Mouse (Mus musculus) c-Kit-positive CD71-negative TER-119-negative erythroid progenitor cells, embryonic 14.5 days (primary cell): ENCODE measurements around the gene Adora1.
A peak's percentile ranks its signal among the peaks of the same experiment; 100 is the strongest.

ENCODE experiments used
- DNase-seq: peaks from one replicate; pipeline ENCODE4 v3.0.0-alpha.2; 2013; ENCODE audit warnings: low read depth

The Adora1 gene

DNA sequence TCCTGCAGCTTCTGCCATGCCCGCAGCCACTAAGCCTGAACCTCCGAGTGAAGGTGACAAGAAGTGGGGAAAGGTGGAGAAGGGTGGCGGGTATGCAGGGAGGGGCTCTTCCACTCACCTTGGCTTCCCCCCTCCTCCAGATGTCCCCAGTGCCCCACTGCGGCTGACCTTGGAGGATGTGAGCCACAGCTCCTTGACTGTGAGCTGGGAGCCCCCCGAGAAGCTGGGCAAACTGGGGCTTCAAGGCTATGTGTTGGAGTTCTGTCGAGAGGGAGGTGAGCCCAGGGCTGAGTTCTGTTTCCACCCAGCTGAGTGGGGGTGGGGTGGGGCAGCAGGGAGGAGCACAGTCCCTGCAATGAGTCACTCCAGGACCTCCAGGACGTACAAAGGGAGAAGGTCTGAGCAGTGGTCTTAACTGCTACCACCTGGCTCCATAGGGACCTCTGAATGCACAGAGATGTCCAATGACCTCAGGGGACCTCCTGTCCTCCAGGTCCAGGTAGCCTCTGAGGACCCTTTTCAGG is 41.5 kb downstream of the Adora1 start:
- no peak for DNase-seq

DNA sequence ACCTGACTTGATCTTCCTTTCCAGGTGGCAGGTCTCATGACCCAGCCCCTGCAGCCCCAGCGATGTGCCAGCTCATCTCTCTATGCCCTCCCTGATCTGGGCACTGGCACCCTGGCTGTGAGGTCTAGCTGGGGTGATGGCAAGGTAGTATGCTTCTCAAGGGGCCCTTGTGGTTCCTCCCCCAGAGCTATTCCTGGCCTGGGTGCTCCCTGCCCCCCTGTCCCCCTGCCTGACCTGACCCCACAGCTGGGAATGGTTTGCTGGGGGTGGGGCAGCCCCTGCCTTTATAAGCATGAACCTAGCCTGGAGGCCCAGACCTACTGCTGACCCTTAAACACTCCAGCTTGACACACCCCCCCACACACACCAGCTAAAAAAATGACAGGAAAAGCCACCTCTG is 42.1 kb downstream of the Adora1 start, which contains the start of gene Mybph:
Gene Mybph, plus strand, starts transcription at position 323 of the 400 bp plus-strand sequence.
- no peak for DNase-seq

DNA sequence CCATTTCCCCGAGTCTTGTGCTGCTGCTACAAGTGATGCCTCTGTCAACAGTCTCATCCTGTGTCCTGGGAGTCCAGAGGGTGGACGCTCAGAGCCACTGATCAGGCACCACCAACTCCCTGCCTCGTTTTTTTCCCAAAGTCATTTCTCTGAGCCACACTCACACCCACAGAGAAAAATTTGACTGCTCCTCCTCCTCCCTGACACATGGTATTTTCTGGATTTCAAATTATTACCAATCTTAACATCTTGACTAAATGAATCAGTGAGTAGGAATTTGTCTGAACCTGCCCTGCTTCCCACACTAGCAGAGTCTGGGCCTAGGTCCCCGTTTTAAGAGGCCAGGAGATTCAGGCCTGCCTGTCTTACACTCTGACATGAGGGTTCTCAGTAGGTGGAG is 43.2 kb downstream of the Adora1 start:
- DNase-seq = no peak

DNA sequence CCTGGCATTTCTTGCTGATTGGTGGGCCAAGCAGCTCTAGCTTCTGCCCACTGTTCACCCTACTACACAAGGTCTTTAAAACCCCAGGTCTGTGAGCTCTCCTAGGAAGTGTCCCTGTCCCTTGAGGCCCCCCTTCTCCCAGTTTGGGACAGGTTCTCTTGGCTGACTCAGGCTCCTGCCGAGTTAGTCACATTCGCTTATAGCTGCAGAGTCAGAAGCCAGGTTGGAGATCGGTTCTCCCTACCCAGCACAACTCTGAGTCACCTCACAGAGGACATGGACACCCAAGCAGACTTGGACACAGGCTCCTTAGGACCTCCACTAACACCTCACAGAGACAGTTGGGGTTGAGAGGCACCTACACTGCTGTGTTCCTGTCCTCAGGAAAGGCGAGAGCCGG is 44.0 kb downstream of the Adora1 start:
- DNase-seq = no peak

DNA sequence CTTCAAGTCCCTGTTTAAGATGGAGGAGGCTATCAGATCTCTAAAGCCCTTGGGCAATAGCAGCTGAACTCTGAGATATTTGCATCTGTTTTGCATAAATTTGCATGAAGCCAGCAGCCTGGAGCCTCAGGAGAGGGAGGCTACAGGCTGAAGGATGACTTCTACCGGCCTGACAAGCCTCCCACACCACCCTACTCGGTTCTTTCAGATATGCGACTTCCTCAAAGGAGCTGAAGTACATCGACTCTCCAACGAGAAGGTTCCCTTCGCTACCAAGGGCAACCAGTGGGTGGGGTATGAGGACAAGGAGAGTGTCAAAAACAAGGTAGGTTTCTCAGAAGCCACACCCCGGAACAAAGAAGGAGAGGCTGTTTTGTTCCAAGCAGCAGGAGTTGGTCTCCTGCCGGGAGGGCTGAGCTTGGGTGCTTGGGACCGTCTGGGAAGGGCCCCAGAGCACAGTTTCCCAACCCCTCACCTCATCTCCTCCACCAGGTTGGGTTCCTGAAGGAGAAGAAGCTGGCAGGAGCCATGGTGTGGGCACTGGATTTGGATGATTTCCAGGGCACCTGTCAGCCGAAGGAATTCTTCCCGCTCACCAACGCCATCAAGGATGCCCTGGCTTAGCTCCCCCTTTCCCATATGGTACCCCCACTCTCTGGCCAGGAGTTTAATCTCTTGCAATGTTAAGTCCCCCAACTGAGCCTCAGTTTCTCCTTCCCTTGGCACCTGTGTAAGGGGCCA is 46.1 kb downstream of the Adora1 start:
- DNase-seq = peak; percentile 56

DNA sequence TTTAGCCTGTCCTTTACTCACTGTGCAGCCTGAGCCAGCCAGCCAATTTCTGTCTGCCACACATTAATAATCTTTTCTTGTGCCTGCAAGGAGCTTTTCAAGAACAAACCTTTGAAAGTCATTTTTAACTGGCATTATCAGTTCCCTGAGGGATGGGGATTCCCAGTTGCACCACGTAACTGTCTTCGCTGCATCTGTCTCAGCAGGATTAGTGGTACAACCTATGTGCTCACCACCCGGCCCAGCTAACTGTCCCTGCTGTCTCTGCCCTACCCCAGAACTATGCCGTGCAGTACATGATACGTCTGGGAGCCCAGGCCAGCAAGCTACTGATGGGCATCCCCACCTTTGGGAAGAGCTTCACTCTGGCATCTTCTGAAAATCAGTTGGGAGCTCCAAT is 47.0 kb downstream of the Adora1 start:
- DNase-seq = no peak

DNA sequence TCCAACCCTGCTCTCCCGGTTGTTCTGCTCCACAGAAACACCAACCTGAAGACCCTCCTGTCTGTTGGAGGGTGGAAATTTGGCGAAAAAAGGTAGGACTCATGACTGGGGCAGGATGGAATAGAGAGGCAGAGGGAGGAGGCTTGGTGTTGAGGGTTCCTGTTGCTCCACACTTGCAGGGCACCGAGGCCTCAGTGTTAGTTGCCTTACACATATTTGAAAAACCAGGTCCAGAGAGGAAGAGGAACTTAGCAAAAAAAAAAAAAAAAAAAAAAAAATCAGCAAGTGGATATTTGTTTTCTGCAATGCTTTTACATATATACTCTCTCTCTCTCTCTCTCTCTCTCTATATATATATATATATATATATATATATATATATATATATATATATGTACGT is 51.1 kb downstream of the Adora1 start:
- DNase-seq = no peak

DNA sequence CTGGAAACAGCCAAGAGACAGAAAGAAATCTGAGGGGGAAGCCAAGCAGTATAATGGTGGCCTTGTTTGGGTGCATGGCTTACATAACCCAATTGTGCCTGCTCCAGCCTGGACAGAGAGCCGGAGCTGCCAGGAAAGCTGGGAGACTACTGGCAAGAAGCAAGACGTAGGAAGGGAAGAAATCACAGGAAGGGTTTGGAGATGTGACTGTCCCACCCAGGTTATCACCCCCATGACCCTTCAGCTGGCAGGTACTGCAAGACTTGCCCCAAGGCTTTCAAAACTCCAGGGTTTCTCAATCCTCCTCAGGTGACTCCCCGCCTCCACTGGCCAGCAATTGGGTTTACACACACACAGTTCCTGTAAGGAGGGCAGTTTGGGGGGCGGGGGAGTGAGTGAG is 53.2 kb downstream of the Adora1 start, which contains the start of gene Chil1:
Gene Chil1, plus strand, starts transcription at position 152 of the 400 bp plus-strand sequence.
- no peak for DNase-seq

DNA sequence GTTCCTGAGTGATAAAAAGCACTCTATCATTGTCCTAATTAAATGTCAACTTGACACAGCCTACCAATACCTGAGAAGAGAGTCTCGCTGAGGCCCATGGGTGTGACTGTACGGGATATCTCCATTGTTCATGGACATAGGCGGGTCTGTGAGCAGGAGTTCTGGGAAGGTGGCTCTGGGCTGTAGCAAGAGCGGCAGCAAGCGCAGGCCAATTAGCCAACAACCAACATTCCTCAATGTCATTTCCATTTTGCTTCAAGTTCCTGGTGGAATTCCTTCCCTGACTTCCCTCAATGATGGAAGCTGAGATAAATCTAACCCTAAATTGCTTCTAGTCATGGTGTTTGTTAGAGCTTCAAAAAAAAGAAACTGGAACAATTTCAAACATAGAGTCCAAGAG is 57.3 kb downstream of the Adora1 start:
- no peak for DNase-seq

DNA sequence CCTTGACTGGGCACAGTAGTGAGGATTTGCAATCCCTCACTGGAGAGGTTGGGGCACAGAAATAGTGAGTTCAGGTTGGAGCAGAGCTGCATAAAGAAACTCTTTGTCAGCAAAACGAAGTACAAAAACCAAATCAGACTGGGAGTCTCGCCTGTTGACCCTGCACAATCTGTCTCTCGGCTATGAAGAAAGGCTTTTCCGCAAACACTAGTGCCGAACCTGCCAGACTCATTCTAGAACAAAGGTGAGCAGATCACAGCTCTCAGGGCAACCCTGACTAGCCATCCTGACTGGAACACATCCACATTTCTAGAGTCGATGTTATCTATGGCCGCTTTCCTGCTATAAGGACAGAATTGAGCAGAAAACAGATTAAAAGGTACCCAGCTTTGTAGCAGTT is 62.1 kb downstream of the Adora1 start:
- DNase-seq = no peak

DNA sequence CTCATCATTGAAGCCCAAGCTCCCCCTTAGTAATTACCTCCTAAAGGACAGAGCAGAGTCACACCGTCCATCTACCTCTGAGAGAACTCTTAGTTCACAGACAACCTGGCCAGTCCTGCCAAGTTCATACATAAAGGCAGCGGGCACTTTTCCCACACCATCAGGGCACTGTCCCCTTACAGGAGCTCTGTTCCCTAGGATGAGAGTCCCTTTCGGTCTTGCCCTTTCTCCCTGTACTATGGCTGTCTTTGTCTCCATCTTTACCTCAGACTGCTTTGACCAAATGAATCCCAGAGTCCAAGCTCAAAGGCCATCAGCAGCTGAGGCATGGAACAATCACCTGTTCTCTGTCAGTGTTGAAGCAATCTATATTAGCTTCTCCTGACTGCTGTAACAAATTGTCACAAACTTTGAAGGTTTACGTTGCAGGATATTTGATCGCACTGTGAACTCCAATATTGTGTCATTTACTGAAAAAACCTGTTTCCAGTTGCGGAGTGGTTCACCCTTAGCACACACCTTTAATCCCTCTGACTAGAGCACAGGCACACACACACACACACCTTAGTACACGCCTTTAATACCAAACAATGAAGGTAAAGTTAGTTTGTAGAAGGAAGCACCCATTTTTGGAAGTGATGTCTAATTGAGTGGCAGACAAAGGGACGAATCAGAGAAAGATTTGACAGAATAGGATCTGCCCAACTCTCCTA is 66.1 kb downstream of the Adora1 start:
- DNase-seq = no peak

DNA sequence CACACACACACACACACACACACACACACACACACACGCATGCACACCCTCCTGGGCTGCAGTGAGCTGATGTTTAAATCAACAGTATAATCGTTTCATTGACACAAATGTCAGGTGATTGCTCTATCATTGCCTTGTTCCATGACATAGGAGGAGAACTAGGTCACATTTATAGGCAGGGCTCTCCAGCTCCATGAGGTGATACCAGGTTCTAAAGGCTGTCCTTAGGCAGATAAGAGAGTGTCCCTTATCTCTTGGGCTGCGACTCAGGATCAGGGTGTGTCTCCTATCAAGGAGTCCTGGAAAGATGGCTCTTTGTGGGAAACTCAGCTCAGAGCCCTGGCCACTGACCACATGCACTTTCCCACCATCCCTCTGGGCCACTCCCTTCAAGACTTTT is 66.7 kb downstream of the Adora1 start:
- no peak for DNase-seq

DNA sequence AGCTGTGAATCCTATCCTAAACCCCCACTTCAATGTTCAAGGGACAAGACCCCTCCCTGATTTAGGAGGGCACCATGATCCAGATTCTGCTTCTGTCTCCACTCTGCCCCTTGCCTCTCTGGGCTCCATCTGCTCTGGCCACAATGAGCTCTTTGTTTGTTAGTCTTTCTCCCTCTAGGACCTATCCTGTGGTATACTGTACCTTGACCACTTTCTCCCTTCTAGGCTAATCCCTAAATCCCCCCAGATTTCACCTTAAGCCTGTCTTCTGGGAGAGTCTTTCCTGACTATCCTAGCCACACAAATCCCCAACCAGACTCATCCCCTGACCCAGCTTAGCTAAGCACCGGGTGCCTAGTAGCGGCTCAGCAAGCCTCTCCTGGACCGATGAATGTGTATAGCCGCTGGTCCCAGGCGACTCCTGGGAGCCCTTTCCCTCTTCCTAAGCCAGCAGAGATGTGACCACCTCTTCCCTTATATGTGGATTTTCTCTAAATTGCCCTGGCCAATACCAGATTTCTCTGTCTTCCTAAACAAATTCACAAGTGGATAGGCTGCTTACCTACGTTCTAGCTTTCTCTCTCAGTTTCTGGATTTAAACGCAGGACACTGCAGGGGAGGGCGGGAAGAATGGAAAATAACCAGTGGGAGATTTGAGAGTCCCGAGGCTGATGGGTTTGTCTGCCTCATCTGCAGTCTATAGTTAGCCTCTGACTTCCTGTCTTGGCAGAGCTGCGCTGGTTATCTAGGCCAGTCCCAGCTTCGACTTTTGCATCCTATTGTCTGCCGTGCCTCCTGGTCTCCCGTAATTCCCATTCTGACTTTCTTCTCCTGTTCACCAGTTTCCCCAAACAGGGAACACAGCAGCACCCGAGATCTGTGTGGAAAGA is 67.6 kb downstream of the Adora1 start:
- no peak for DNase-seq

DNA sequence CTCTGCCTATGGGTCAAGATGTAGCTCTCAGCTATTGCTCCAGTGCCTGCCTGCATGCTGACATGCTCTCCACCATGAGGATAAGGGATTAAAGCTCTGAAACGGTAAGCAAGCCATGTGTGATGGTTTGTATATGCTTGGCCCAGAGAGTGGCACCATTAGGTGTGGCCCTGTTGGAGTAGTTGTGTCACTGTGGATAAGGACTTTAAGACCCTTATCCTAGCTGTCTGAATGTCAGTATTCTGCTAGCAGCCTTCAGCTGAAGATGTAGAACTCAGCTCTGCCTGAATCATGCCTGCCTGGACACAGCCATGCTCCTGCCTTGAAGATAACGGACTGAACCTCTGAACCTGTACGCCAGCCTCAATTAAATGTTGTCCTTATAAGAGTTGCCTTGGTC is 68.7 kb downstream of the Adora1 start:
- no peak for DNase-seq

DNA sequence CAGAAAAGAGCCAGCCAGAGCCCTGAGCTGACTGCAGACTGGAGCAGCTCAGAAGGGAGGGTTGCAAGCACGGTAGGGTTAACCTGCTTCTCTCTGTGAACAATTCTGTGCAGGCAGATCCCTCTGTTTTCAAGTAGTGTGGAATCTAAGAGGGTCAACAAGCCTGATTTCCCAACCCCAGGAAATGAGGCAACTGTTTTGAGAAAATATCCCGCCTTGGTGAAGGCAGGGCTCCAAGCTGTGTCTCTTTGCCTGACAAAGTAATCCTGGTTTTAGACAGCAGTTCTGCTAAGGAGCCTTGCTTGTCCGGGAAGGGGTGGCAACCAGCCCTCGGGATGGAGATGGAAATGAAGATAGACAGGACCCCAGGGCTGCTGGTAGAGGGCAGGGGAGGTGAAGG is 70.8 kb downstream of the Adora1 start:
- DNase-seq = no peak

DNA sequence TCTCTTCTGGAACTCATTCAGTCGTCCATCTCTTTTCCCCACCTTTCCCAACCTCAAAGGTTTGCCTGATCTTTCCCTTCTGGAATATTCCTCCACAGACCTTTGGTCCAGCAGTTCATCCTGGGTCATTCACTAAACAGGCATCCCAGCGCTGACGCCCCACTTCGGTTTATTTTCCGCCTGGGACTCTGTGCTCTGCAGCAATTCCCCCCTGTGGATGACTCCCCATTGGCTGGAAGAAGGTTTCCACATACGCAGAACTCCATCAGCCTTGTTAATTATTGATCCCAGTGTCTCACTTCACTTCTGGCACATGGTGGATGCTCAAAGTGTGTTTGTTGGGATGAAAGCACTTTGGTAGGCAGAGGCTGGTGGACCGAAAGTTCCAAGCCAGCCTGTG is 71.8 kb downstream of the Adora1 start:
- no peak for DNase-seq

DNA sequence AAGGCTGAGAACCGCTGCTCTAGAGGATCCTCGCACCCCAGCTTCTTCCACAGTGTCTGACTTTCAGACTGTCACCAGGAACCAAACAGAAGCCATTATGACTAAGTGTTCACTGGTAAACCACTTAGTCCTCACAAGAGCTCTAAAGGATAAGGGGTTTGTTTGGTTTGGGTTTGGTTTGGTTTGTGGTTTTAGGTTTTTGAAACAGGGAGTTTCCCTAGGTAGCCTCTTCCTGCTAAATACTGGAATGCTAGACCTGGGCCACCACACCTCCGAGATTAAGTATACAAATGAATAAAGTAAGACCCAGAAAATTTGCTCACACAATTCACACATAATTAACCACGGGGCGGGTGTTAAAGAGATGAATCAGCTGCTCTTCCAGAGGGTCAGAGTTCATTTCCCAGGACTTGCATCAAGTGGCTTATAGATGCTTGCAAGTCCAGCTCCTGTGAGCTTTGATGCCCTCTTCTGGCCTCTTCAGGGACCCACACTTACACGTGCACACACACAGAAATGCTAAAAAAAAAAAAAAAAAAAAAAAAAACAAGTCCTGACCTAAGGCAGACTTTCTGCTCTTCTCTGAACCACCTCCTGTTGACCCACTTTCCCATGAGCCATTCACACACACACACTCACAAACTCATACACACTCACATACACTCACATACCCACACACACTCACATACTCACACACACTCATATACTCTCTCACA is 72.6 kb downstream of the Adora1 start:
- no peak for DNase-seq

DNA sequence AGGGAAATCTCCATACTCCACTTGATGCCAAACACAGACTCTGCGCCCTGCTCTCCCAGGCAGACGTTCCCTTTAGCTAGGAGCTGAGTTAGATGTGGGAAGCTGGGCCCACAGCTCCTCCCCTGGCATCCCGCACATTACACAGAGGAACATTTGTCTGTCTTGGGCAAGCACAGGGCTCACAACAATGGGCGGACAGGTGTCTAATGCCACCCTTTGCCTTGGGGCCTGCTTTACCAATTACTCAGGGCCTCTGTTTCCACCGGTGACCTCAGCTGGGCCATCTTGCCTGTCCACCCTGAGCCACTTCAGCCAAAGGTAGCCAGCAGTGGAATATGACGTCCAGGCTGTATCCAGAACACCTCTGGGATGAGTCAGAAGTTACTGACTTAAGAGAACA is 73.8 kb downstream of the Adora1 start:
- DNase-seq = no peak

DNA sequence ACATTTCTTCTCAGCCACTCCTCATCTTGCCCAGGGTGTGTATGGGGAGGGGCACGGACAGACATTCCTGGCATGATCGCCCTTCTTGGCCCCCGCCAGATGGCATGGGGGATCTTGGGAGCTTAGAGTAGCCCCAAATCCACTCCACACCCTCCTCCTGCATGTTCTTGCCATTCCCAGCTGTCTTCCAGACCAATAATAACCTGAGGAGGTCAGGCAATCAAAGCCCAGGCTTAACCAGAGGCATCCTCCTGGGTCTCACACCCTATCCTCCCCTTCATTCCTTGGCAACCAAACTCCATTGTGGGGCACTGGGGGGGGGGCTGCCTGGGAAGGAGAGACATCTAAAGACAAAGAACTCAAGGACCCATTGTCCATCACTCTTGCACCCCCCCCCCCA is 74.8 kb downstream of the Adora1 start:
- no peak for DNase-seq

DNA sequence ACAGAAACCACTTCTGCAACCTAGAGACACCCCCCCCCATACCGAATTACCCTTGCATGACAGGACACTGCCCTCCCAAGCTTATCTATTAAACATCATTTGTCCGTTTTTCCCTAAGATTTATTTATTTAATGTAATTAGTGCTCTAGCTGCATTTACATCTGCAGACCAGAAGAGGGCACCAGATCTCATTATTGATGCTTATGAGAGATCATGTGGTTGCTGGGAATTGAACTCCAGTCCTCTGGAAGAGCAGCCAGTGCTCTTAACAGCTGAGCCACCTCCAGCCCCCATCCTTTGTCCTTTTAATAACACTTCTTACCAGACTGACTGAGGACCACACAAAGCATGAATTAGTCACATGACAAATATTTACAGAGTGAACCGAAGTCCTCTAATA is 80.6 kb downstream of the Adora1 start:
- no peak for DNase-seq

DNA sequence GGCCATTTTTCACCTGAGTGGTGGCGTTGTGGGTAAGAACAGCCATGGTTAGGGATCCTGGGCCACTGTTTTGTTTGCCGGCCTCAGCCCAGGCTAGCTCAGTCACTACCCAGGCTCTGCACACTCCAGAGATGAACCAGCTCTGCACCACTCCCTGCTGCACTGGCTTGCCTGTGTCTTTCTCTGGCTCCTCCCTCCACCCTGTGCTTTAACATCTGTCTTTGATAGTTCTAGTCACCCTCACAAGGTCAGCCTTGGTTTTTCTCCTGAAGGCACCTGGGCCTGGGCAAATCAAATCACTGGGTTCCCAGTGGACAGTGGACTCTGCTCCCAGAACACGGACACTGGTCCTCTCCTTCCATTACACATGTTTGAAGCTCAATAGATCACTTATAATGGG is 81.1 kb downstream of the Adora1 start:
- DNase-seq = no peak
